Mouse (Mus musculus) kidney, adult 2 months (tissue): Measurements from ENCODE around the gene Hpcal1. TPM values are rescaled to one million over a fixed set of nuclear protein-coding genes. Genes with fewer than 3 reads are reported as not detected.
"Not testable (repeated sequence)": the region's sequence is repeated elsewhere in the genome, so short reads cannot be mapped to it uniquely, and the experiment has no call there.

ENCODE experiments used
- DNase-seq: peaks from one replicate; pipeline ENCODE4 v3.0.0; 2021
- H3K27ac ChIP-seq: fragments of 200-500 bp; 2 replicates; pipeline ENCODE4 v1.5.1; 2012; ENCODE audit warnings: low read depth, low read length, control low read depth, inconsistent platforms; ENCODE audit not compliant: insufficient read depth
- H3K27me3 ChIP-seq: fragments of 200-500 bp; replicated peaks from 2 replicates; pipeline ENCODE4 v1.6.1; 2012; ENCODE audit warnings: mild to moderate bottlenecking, moderate library complexity, low read length, inconsistent platforms; ENCODE audit not compliant: control insufficient read depth, insufficient read depth
- H3K36me3 ChIP-seq: fragments of 200-500 bp; 2 replicates; pipeline ENCODE4 v1.6.1; 2012; ENCODE audit warnings: mild to moderate bottlenecking, moderate library complexity, low read length, inconsistent platforms; ENCODE audit not compliant: control insufficient read depth, insufficient read depth
- H3K4me1 ChIP-seq: fragments of 200-500 bp; 2 replicates; pipeline ENCODE4 v1.6.1; 2011; ENCODE audit warnings: low read length; ENCODE audit not compliant: control insufficient read depth, insufficient read depth
- H3K4me3 ChIP-seq: fragments of 200-500 bp; 2 replicates; pipeline ENCODE4 v1.5.1; 2011; ENCODE audit warnings: mild to moderate bottlenecking, low read depth, low read length, control low read depth; ENCODE audit not compliant: insufficient read depth
- CTCF ChIP-seq: fragments of 200-500 bp; conservative IDR thresholded peaks from 2 replicates; pipeline ENCODE4 v1.5.1; 2011; ENCODE audit warnings: low read depth, mild to moderate bottlenecking, control low read depth, low read length, moderate library complexity, mixed read lengths; ENCODE audit not compliant: insufficient read depth, insufficient read length
- POLR2A ChIP-seq: fragments of 200-500 bp; IDR thresholded peaks from one replicate; pipeline ENCODE4 v1.6.1; 2011; ENCODE audit warnings: low read depth, low read length, control low read depth
- whole genome bisulfite sequencing: fragments of 180-500 bp; shearing (Covaris S2); methylation state at CpG from one replicate; pipeline ENCODE4 v1.1.7; 2018; 5-methylcytosine and 5-hydroxymethylcytosine counted together
- polyA plus RNA-seq: library from polyadenylated mRNA; depleted of rRNA; stranded (reverse); fragments of >200 nt; gene quantifications from 2 replicates; pipeline ENCODE4 v1.2.3, GENCODE M21; 2012

Gene Hpcal1
- polyA plus RNA-seq, 1 experiment, result 128 TPM

DNA sequence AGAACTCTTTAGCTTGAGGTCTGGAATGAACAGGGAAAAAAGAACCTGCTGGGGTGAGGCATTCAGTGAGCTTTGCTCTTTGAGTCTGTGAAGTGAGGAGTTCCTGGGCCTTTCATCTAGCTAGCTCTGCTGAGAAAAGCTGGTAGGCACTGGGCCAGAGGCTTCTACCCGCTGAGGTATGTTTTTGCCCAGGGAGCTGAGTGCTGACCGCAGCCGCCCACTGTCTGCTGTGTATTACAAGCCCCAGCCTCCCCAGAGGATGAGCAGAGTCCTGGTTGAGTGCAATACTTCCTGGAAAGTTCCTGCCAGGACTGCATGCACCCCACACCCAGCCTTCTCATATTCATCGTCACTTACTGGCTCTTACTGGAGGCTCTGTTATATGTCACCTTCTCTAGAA is 59.8 kb downstream of the Hpcal1 start:
- TF ChIP-seq POLR2A, result no peak
- WGBS, result 12% methylated on average over 4 of the region's 4 CpGs
- H3K27me3 ChIP-seq, result no peaks in the 10 kb centered on the region
- H3K4me1 ChIP-seq, result peaks cover 64% of the 10 kb centered on the region
- no peaks in the 10 kb centered on the region for H3K36me3 ChIP-seq
- H3K27ac ChIP-seq, result peak overlapping the region; percentile 37
- peak; percentile 91 for DNase-seq
- H3K4me3 ChIP-seq, result no peak overlapping the region

DNA sequence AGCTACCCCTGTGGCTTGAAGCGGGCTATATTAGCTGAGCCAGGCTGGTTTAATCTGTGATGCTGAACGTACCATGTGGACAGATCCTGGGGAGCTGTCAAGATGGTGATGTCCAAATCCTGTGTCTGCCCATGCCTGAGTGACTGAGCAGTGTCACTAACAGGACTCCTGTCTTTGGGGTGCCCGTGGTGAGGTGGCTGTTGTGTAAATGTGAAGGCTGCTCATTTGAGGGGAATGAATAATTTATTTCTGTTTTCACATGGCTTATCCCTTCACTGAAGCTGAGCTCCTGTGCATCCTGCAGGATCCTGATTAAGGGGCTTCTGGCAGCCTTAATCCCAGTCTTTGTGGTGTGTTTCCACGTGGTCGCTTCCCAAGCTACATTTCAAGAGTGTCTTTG is 62.2 kb downstream of the Hpcal1 start:
- no peak overlapping the region for H3K4me3 ChIP-seq
- TF ChIP-seq CTCF (no peak), POLR2A (no peak)
- no peak for DNase-seq
- WGBS, result 66% methylated on average over 5 of the region's 5 CpGs
- no peaks in the 10 kb centered on the region for H3K36me3 ChIP-seq
- H3K4me1 ChIP-seq, result peaks cover 47% of the 10 kb centered on the region
- H3K27ac ChIP-seq, result no peak overlapping the region
- no peaks in the 10 kb centered on the region for H3K27me3 ChIP-seq

DNA sequence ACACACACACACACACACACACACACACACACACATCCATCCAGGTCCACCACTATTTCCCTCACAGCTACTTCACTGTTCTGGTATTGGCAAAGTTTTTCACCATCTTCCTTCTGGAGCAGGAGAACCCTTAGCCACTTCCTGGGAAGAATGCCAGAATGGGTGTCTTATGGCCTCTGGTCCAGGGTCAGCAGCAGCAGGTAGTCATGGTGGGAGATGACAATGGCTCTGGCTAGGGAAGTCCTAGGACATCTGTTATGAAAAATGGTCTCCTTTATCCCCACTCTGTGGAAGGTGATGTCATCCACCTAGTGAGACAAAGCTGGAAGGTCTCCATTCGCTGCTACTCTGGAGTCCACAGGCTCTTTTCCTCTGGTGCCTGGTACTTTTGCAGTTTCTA is 64.1 kb downstream of the Hpcal1 start:
- Histone ChIP-seq H3K27me3 (no peaks in the 10 kb centered on the region), H3K27ac (no peak overlapping the region), H3K4me3 (no peak overlapping the region), H3K4me1 (peaks cover 32% of the 10 kb centered on the region), H3K36me3 (no peaks in the 10 kb centered on the region)
- peak; percentile 73 for DNase-seq
- 76% methylated on average over 1 of the region's 1 CpGs for WGBS
- TF ChIP-seq POLR2A, result no peak

DNA sequence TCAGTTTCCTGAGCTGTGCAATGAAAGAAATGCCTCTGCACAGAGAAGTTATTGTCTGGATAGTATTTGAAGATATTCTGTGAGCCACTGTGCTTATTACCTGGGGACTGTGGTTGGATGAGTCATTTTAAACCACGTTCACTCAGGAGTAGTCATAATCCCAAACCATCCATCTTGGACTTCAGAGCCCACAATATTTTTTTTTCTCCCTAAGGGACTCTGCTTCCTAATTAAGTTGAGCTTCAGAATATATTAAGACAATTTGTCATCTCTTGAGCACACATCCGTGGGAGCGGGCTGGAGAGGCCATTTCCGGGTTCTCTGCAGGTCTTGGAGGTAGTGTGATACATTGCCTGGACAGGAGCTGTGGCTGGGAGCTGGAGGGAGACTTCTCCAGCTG is 66.2 kb downstream of the Hpcal1 start:
- TF ChIP-seq POLR2A (no peak), CTCF (no peak)
- 60% methylated on average over 4 of the region's 4 CpGs for WGBS
- Histone ChIP-seq H3K36me3 (no peaks in the 10 kb centered on the region), H3K27me3 (no peaks in the 10 kb centered on the region), H3K4me1 (peaks cover 16% of the 10 kb centered on the region; the same call in 1 of the 2 replicates), H3K27ac (no peak overlapping the region), H3K4me3 (no peak overlapping the region)
- no peak for DNase-seq

DNA sequence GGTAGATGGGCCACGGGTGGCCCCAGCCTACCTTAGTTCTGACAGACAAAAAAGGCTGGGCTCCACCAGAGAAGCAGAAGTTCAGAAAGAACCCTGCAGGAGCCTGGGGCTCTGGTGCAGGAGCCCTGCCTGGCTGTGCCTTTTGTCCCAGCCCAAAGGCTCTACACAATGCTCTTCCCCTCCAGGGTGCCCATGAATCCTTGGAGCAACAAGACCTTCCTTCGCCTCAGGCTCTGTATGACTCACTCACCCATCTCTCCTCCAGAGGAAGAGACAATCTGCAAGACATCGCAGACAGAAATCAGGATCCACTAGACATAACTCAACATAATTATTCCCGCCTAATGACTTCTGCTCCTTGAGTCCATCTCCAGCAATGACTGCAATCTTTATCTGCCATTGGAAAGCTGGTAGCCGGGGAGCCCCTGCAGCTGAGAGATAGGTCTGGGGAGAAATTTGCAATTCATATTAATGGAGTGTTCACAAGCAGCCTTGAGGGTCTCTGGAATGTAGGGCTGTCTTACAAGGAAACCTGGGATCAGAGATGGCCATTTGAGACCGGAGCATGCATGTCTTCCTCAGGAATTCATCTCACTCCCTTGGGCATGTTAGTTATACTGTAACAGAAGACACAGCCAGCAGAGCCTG is 71.8 kb downstream of the Hpcal1 start:
- H3K4me3 ChIP-seq, result no peak overlapping the region
- no peak for TF ChIP-seq CTCF
- TF ChIP-seq POLR2A, result no peak
- no peaks in the 10 kb centered on the region for H3K36me3 ChIP-seq
- WGBS, result 70% methylated on average over 6 of the region's 6 CpGs
- no peak overlapping the region for H3K27ac ChIP-seq
- peaks cover 11% of the 10 kb centered on the region for H3K4me1 ChIP-seq
- DNase-seq, result no peak
- H3K27me3 ChIP-seq, result no peaks in the 10 kb centered on the region

DNA sequence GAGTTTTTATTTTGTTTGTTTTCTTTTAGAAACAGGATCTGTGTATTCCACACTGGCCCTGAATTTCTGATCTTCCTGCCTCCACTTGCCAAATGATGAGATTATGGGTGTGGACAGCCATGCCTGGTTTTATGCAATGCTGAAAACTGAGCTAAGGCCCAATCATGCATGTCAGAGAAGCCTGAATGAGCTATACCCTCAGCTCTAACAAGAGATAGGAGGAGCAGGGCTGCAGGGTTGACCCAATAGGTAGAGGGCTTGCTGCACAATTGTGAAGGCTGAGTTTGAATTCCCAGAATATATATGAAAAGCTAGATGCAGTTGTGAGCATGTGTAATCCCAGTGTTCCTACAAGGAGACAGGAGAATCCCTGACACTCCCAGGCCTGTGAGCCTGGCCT is 72.4 kb downstream of the Hpcal1 start:
- TF ChIP-seq POLR2A (no peak), CTCF (no peak)
- no peak for DNase-seq
- Histone ChIP-seq H3K27me3 (no peaks in the 10 kb centered on the region), H3K4me1 (peaks cover 11% of the 10 kb centered on the region), H3K27ac (no peak overlapping the region), H3K36me3 (no peaks in the 10 kb centered on the region), H3K4me3 (no peak overlapping the region)

DNA sequence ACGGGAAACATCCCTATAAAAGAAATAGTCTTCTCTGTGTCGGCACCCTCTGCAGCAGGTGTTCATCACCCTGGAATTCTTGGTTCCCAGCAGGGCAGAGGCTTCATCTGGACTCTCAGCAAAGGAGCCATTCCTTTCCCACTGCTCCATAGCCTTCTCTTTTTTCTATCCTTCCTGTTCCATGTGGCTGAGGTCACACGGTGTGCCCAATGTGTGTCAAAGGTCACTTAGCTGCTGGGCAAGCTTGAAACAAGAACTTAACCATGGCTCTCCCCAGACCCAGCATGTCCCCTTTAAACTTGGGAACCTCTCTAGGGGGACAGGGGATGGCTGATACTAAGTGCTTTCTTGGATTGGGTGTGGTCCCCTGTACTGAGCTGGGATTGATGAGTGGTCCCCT is 73.3 kb downstream of the Hpcal1 start:
- no peaks in the 10 kb centered on the region for H3K36me3 ChIP-seq
- H3K4me3 ChIP-seq, result no peak overlapping the region
- 32% methylated on average over 3 of the region's 3 CpGs for WGBS
- peaks cover 11% of the 10 kb centered on the region for H3K4me1 ChIP-seq
- TF ChIP-seq CTCF (no peak), POLR2A (no peak)
- DNase-seq, result no peak
- no peaks in the 10 kb centered on the region for H3K27me3 ChIP-seq
- 0 out of 2 replicates have a peak overlapping the region, but pooled peaks have one; percentile 24 for H3K27ac ChIP-seq

DNA sequence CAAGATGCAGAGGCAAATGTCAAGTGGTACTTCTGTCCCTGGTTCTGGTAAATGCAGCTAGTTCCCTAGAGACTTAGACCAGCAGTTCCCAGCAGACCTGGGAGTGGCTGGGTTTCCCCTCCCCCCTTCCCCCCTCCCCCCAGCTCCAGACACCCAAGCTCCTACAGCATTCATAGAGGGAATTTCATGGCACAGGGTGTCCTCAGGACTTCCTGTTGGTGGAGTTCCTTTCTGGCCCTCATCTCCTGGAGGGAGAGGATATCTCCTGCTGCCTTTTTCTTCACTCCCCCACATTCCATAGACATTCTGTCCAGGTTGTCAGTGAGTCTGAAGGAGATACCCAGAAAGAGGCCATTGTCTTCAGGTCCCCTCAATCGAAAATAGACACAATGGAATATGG is 76.9 kb downstream of the Hpcal1 start:
- not testable (repeated sequence) for H3K36me3 ChIP-seq, H3K27me3 ChIP-seq, H3K4me3 ChIP-seq, H3K27ac ChIP-seq
- peaks cover 11% of the 10 kb centered on the region for H3K4me1 ChIP-seq
- peak; percentile 35 for DNase-seq
- 68% methylated on average over 1 of the region's 1 CpGs for WGBS
